12 mouse cellular contexts compared by ENCODE assay signal in genomic region chr4:85844381-85844780, GRCm38 (mm10).
"Had no signal": no experiment of that assay in that cellular context is flagged by ENCODE, and none has a peak within 500 bp of the region (broad histone marks: within the 10 kb centered on the region; RNA-seq: fewer than 3 reads in every experiment).

No protein-coding gene starts in this region.

- H3K27me3 ChIP-seq: limb, embryonic 12.5 days; liver, embryonic 13.5 days; lung, embryonic 15.5 days; megakaryocyte, embryonic 14.5 days; midbrain, embryonic 12.5 days had no signal

- H3K4me2 ChIP-seq: limb, embryonic 12.5 days; liver, embryonic 13.5 days; lung, embryonic 15.5 days; midbrain, embryonic 12.5 days had no signal

- H3K9me3 ChIP-seq: limb, embryonic 12.5 days; liver, embryonic 13.5 days; lung, embryonic 15.5 days; megakaryocyte, embryonic 14.5 days; midbrain, embryonic 12.5 days had no signal

- H3K4me1 ChIP-seq: liver, embryonic 13.5 days; lung, embryonic 15.5 days; megakaryocyte, embryonic 14.5 days; midbrain, embryonic 12.5 days had no signal

- ATAC-seq: liver, postnatal 0 days had no signal

- DNase-seq: kidney, postnatal 25 days; liver; liver, embryonic 13.5 days; liver, postnatal 0 days; lung, postnatal 14 days; right cerebral cortex, postnatal 25 days; thymus, postnatal 4 days had no signal

- H3K36me3 ChIP-seq: limb, embryonic 12.5 days; liver, embryonic 13.5 days; lung, embryonic 15.5 days; midbrain, embryonic 12.5 days had no signal

- H3K27ac ChIP-seq: limb, embryonic 12.5 days; liver, embryonic 13.5 days; lung, embryonic 15.5 days; macrophage; midbrain, embryonic 12.5 days had no signal

- H3K9ac ChIP-seq: limb, embryonic 12.5 days; liver, embryonic 13.5 days; liver, postnatal 0 days; lung, embryonic 15.5 days; midbrain, embryonic 12.5 days had no signal

- H3K4me3 ChIP-seq: limb, embryonic 12.5 days; liver, embryonic 13.5 days; lung, embryonic 15.5 days; megakaryocyte, embryonic 14.5 days; midbrain, embryonic 12.5 days had no signal
